Mouse (Mus musculus): ENCODE measurements around the gene Adgrl1.
"Not testable (repeated sequence)": the region's sequence is repeated elsewhere in the genome, so short reads cannot be mapped to it uniquely, and the experiment has no call there.

The Adgrl1 gene

DNA sequence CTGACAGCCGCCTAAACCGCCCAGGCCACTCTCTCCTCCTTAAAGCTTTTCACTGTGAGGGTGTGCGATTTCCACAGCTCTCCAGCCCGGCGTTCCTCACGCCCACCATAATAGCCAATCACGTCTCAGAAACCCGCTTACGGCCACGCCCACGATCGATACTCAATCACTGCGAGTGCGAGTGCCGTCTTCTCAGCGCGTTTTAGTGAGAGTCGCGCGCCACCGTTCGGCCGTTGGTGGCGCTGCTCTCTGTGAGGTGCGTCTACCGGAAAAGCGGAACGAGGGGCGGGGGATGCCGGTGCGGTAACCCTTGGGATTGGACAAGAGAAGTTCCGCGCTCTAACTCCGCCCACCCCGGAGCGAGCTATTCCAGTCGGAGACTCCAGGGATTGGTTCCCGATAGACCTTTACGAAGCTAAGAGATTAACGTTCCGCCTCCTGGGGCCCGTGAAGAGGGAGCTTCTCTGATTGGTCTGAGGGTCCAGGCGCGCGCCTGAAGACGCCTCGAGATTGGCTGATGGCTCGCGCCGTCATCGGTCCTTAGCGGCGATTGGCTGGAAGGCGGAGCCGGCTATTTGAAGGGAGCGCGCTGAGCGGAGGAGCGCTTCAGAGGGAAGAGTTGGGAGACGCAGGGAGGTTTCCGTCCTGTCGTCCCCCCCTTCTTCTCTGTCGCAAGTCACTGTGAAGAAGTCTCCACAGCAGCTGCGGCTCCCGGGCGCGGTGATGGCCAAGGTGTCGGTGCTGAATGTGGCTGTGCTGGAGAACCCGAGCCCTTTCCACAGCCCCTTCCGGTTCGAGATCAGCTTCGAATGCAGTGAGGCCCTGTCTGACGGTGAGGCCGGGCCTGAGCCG, 55.4 kb downstream of the Adgrl1 start, which contains the start of the genes Gm10644 and Asf1b:
Gm10644 (minus strand) TSS at position 100 of the 852 bp plus-strand sequence.
Asf1b (plus strand) TSS at position 402 of the 852 bp plus-strand sequence.
- DNase-seq, result peak; percentile 100

DNA sequence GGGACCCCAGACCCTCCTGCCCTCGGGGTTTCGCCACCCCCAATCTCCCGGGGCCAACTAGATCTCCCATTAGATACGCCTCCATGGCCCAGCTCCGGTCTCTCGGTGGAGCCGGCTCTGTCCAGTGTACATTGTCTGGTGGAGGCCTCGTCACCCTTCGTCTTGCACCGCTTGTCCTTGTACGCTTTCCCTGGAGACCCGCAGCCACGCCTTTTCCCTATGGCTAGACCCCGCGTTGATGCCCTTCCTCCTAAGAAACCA, 56.0 kb downstream of the Adgrl1 start:
- no peak for DNase-seq

DNA sequence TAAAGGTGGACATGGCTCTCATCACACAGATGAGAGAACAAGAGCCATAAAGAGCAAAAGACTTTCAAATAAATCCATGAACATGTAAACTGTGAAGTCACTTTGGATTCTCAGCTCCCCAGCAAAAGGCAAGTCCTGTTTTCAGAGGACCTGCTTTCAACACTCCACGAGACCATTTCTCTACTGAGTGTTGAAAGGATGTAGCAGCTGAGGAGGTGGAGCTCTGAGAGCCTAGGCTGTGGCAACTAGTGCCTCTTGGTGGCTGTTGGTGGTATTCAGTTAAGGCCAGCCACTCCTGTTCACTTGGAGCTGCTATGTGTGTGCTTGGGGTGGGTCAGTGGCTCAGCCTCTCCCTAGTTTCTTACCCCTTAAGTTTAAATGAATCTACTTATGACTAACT, 56.9 kb downstream of the Adgrl1 start:
- DNase-seq, result no peak

DNA sequence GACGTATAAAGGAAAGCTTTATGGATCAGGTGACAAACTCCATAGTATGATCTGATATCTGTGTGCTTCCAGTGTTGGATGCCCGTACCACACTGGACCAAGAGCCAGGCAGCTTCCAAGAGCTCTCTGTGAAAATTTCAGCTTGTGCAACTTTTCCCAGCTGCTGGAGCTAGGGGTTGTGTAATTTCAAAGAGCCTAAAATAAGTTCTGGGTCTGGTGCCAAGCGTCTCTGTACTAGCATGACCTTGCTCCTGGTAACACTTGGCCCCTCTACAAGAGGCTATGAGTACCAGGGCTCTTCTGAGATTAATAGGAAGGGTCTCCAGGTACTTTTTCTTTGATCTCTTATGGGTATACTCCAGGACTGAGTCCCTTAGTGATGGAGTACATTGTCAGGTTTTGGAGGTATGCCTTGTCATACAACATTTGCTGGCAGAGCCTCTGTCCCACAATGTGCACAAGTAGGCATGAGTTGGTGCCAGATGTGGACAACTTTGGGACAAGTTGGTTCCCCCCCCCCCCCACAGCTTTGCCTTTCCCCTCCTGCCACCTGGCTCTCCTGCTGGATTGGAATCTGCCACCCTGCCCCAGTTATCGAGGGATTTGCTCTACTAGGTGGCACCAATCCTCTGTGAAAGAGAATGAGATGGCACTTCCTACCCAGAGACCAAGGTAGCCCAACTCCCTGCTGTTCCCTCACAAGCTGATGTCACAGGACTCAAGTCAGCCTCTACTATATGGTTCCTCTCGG, 64.3 kb downstream of the Adgrl1 start:
- DNase-seq, result no peak

DNA sequence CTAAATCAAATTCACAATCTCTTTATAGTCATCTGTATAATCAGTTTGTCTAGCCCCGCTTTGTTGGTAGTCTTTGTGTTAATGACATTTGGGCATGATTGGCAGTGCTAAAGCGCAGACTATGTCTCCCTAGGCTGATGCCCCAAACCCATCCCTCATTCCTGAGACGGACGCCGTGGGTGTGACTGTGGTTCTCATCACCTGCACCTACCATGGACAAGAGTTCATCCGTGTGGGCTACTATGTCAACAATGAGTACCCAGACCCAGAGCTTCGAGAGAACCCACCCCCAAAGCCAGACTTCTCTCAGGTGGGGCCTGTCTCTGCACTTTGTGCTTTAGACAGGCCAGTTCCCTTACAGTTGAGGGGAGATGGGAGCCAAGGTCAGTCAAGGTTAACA, 67.8 kb downstream of the Adgrl1 start:
- no peak for DNase-seq

DNA sequence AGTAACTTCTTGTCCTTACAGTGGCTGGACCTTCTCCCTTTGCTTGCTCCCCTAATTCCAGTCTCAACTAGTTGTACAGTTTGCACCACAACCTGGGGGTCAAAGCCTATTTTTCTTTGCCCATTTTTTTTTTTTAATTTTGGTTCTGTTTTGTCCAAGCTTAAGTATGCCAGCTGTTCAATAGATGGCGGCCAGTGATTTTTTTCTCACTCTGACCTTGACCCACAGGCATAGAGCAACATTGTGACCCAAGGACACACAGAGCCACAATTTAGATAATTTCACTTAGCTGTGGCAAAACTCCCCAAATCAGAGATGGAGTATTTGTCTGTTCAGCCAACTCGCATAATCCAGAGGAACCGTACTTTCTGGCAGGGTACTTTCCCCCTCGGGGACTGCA, 71.2 kb downstream of the Adgrl1 start:
- DNase-seq, result no peak

DNA sequence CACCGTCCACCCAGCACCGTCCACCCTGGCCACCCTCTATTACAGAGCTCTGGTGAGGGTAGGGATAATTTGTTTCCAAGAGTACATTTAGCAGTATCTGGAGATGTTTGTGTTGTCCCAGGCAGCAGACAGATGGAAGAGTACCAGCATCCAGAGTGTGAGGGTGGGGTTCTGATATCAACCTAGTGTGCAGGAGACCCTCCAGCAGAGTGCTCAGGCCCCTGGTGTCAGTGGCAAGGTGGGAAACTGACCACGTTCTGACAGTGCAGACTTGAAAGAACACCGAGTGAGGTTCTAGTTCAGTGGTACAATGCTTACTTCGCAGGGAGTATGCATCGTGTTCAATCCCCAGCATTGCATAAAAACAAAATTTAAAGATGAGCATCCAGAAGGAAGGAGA, 71.8 kb downstream of the Adgrl1 start:
- no peak for DNase-seq

DNA sequence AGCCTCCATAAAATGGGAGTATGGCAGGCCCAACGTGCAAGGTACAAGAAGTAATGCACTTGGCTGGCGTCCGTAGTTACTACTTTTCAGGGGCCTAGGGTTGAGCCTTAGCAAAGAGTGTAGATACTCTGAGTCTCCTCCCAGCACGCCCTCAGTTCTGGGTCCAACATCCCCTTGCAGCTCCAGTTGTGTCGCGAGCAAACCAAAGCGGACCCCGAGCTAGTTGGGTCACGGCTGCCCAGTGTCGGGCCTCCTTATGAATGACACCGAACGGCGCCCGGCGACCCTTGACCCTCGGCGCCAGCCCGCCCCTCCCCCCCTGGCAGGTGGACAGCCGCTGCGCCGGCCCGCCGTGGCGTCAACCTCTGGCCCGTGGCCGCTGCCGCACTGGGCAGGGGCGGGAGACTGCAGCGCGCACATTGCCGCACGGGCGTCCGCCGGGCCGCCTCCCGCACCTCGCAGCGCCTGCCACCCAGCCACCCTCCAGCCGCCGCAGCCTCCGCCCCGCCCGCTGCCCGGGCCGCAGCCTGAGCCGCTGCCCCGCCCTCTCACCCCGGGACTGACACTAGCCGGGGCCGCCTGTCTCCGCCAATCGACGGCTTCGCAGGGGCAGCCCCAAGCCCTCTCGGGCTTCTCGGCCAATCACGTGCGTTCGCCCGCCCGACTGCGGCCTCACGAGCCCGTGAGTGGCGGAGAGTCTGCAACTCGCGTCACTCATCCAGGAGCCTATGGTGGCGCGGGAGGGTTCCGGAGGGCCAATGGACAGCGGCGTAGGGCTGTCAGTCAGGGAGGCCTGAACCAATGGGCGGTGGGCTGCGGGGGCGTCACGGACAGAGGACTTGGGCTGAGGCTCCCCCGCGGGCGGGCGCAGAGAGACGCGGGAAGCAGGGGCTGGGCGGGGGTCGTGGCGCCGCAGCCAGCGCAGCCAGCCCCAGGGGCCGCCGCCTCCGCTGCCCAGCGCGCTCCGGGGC, 72.5 kb downstream of the Adgrl1 start, which contains the start of gene Prkaca:
Prkaca (plus strand) TSS at position 844 of the 971 bp plus-strand sequence.
- peak; percentile 100 for DNase-seq

DNA sequence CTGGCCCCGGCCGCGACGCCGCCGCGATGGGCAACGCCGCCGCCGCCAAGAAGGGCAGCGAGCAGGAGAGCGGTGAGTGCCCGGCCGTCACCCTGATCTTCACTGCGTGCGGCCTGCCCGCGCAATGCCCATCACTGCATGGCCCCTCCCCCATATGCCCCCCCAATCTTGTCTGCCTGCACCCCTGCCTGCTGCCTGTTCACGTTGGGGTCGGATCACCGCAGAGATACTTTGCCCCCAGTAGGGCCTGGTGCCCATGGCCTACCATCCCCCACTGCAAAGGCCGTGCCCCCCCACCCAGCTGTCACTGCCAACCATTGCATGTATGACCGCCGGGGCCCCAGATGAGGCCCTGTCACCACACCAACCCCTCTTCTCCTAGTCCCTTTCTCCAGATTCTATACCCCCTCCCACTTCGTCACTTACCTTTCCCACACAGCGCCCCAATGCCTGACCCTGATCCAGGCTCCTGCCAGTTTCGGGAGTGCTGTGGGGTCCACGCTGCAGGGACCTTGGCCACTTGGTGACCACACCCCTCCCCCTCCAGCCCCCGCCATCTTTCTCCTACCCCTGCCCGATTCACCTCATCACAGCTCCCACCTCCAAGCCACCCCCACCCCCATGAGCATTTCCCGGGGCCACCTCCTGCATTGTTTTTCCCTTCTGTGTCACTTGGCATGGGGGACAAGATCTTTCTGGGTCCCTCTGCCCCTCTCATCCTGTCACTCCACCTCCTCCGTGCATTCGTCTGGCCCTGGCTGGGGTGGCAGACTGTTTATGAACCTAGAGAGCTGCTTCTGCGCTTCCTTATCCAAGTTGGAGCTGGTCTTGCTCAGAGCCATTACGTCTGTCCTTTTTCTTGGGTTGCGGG, 73.5 kb downstream of the Adgrl1 start:
- DNase-seq, result no peak

- no peak for DNase-seq
These were observed 74.6 kb downstream of the Adgrl1 start for GRCm38 (mm10) chr8:83974521-83974920.

DNA sequence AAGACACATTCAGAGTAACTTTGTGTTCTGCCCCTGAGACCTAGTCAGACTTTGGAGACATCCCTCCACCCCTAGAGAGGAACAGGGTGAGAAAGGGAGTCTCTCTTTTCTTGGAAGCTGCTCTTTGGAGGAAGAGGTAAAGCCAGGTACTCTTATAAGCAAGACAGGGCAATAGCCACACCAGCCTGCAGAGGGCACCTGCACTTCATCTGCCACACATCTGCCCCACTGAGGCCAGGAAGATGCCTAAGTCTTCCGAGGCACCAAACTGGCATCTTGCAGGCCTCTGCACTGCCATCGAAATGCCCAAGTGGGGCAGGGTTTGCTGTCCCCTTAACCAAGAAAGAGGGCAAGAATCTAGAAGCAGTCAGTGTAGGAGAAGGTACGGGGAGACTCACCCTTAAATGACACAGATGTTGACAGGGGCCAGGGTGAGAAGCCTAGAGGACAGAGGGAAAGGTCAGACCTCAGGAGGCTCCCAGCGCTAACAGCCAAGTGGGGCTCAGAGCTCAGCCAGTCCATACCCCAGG, 76.3 kb downstream of the Adgrl1 start:
- no peak for DNase-seq

DNA sequence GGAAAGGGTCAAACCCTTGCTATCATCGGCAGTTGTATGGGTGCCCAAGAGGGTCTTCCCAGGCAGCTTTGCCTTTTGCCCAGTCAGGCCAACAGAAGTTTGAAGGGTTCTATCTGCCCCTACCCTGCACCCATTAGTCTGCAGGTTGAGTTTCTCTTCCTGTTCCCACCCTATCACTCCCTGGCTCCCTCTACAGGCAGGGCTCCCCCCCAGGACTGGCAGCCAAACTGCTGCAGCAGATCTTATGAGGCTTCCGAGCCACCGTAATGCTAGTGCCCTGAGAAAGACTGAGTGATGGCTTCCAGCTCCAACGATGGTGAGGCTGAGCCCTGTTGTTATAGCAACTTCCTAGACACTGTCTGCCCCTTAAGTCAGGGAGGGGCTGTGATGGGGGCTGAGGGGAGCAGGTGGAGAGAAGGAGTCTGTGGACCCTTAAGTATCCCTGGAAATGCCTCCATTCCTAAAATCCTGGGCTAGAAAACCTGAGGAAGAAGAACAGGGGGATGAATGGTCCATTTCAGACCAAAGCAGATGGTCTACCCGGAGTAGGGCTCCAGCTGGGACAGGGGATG, 77.0 kb downstream of the Adgrl1 start:
- no peak for DNase-seq

DNA sequence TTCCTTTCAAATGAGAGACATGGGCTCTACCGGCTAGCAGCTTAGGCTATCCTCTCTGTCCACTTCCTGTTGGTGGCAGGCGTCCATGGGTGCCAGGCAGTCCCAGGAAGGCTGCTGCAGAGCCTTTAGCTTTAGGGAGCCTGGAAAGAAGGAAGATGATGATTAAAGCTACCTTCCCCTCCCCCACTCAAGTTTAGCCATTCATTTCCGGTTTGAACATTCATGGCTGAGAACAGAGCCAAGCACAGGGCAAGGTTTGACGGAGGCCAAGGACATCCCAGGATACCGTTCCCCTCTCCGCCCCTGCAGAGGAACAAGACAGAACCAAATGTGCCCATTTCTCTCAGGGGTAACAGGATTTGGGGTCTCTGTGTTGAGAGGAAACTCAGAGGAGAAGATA, 77.7 kb downstream of the Adgrl1 start:
- no peak for DNase-seq

- no peak for DNase-seq
These were observed 78.3 kb downstream of the Adgrl1 start for GRCm38 (mm10) chr8:83978200-83978599.

GRCm38 (mm10) chr8:83980250-83980649, 80.3 kb downstream of the Adgrl1 start:
- no peak for DNase-seq

- DNase-seq, result no peak
These were observed 80.9 kb downstream of the Adgrl1 start for GRCm38 (mm10) chr8:83980845-83981244.

DNA sequence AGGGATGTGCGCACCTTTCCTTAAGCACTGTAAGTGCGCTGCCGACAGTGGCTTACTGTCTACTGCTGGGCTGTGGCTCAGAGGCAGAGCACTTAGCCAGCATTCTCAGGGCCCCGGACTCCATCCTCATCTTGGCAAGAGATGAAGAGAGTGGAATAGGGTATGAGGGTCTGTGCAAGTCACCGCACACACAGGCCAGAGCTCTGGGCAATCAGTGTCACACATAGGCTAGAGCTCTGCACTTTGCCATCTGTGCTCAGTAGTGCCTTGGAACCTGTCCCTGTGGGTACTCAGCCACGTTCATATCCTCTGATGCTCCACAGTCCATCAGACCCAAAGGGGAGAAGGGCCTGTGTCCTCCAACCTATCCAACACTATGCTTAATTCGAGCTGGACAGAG, 81.6 kb downstream of the Adgrl1 start:
- no peak for DNase-seq

GRCm38 (mm10) chr8:83982449-83982848, 82.5 kb downstream of the Adgrl1 start:
- no peak for DNase-seq

DNA sequence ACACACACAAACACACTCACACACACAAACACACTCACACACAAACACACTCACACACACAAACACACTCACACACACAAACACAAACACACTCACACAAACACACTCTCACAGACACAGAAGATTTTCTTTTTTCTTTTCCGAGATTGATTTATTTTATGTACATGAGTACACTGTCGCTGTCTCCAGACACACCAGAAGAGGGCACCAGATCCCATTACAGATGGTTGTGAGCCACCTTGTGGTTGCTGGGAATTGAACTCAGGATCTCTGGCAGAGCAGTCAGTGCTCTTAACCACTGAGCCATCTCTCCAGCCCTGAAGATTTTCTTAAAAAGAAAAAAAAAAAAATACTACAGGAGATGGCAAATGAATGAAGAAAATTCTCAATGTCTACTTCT, 83.3 kb downstream of the Adgrl1 start:
- not testable (repeated sequence) for DNase-seq

DNA sequence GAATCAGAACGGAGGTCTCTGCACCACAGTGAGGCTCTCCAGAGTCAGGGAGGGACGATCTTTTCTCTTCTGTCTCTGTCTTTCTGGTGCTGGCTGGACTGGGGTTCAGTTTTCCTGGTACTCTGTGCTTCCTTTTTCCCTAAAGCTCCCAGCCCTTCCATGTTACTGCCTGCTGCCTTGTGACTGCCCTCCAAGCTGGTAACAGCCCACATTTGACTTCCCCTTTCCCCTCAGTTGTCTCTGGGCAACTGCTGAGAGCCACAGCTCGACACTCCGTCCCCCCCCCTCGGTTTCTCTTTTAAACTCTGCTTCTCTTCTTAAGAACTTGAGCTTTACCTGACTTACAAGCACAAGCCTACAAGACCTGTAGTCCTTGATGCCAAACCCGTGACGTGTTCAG, 89.3 kb downstream of the Adgrl1 start:
- DNase-seq, result no peak

- no peak for DNase-seq
These were observed 90.3 kb downstream of the Adgrl1 start for GRCm38 (mm10) chr8:83990170-83990569.
